Mouse (Mus musculus) midbrain, postnatal 0 days (tissue): ENCODE measurements around the gene Lyrm1. TPM values are rescaled to one million over a fixed set of nuclear protein-coding genes. Genes with fewer than 3 reads are reported as not detected.

ENCODE experiments used
- ATAC-seq: fragments of 200-750 bp; cut with Nextera tagmentation; 2 replicates; pipeline ENCODE4 v1.8.0; 2017; ENCODE audit warnings: moderate number of reproducible peaks, mild to moderate bottlenecking, moderate TSS enrichment, moderate library complexity; ENCODE audit not compliant: low FRiP score
- DNase-seq: peaks from one replicate; pipeline ENCODE4 v3.0.0-alpha.2; 2015; ENCODE audit warnings: low spot score
- H3K27ac ChIP-seq: fragments of 300-500 bp; sonication (generic); 2 replicates; pipeline ENCODE4 v1.5.1; 2014; ENCODE audit warnings: low read depth, mild to moderate bottlenecking, low read length, mixed read lengths
- H3K27me3 ChIP-seq: fragments of 300-500 bp; sonication (generic); 2 replicates; pipeline ENCODE4 v1.6.1; 2014; ENCODE audit warnings: low read length, control low read depth, mixed read lengths; ENCODE audit not compliant: insufficient read depth
- H3K36me3 ChIP-seq: fragments of 300-500 bp; sonication (generic); 2 replicates; pipeline ENCODE4 v1.6.1; 2014; ENCODE audit warnings: low read length, control low read depth, mixed read lengths; ENCODE audit not compliant: insufficient read depth
- H3K4me1 ChIP-seq: fragments of 300-500 bp; sonication (generic); 2 replicates; pipeline ENCODE4 v1.6.1; 2014; ENCODE audit warnings: mild to moderate bottlenecking, control low read depth, antibody characterized with exemption, low read length, mixed read lengths; ENCODE audit not compliant: insufficient read depth
- H3K4me2 ChIP-seq: fragments of 300-500 bp; sonication (generic); 2 replicates; pipeline ENCODE4 v1.6.1; 2014; ENCODE audit warnings: low read depth, mild to moderate bottlenecking, low read length, mixed read lengths; ENCODE audit not compliant: poor library complexity, severe bottlenecking
- H3K4me3 ChIP-seq: fragments of 300-500 bp; sonication (generic); 2 replicates; pipeline ENCODE4 v1.5.1; 2014; ENCODE audit warnings: low read depth, mild to moderate bottlenecking, low read length, moderate library complexity
- H3K9ac ChIP-seq: fragments of 300-500 bp; sonication (generic); replicated peaks from 2 replicates; pipeline ENCODE4 v1.6.1; 2014; ENCODE audit warnings: mild to moderate bottlenecking, low read length, moderate library complexity, mixed read lengths; ENCODE audit not compliant: poor library complexity, severe bottlenecking
- H3K9me3 ChIP-seq: fragments of 300-500 bp; sonication (generic); 2 replicates; pipeline ENCODE4 v1.6.1; 2016; ENCODE audit warnings: low read length, control low read depth
- CTCF ChIP-seq: IDR thresholded peaks from 2 replicates; pipeline ENCODE4 v1.5.1; 2016; ENCODE audit warnings: antibody characterized with exemption, mild to moderate bottlenecking
- WGBS: fragments of 180-500 bp; shearing (Covaris S2); extraction: QIAGEN DNeasy Blood & Tissue Kit; methylation state at CpG from one replicate; pipeline ENCODE4 v1.1.7; 2014; 5-methylcytosine and 5-hydroxymethylcytosine counted together
- polyA plus RNA-seq: library from polyadenylated mRNA; unstranded; fragments of >200 nt; fragmentation: Nextera tagmentation; extraction: Ambion mirVana; gene quantifications from 2 replicates; pipeline ENCODE4 v1.2.1, GENCODE M21; 2015
- total RNA-seq: library from RNA; depleted of rRNA; stranded (reverse); fragments of >200 nt; gene quantifications from 2 replicates; pipeline ENCODE4 v1.2.3, GENCODE M21; 2014; rRNA removed

Gene Lyrm1
- total RNA-seq, result 5.9 and 12.1 TPM in 2 replicates
- polyA plus RNA-seq, result 25.5 and 27.4 TPM in 2 replicates

DNA sequence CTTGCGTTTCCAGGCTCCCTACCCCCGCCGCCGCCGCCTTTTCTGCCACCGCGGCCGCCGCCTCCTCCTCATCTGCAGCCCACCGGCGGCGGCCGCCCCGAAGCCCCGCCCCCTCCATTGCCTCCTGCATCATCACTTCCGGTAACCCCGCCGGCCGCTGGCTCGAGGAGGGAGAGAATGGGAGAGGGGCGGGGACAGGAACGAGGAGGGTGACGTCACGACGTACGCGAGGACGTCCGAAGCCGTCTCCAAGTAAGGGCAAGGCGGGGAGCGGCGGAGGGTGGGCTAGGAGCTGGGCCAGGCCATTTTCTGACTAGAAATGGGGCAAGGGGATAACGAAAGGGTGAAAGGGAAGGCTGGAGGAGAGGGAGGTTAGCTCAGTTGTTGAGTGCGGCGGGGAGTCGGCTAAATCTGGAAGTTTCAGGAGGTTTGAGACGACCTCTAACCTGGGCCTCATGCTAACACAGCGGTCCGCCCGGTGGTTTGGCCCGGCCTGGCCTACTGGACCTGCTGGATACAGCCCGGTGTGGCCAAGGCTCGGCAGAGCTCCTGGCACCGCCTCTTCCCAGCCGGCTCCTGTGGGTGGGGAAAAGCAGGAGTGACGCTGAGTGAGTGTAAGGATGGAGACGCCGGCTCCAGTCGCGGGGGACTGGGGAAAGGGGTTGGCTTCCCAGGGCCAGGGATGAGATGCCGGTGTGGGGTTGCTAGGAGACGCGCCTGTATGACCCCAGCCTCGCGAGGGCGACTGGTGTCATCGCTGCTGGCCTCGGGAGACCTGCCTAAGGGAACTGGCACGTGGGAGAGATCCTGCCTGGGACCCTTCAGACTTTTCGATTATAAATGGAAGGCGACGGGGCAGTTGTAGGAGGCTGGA lies at the start of gene Lyrm1, which contains the start of gene Dcun1d3:
Lyrm1 (plus strand) TSS at position 223 of the 874 bp plus-strand sequence.
Dcun1d3 (minus strand) TSS at position 660 of the 874 bp plus-strand sequence.
- H3K36me3 ChIP-seq, result no peaks in the 10 kb centered on the region
- DNase-seq (peak; percentile 99), ATAC-seq (peak; percentile 99)
- H3K27ac ChIP-seq, result peak within 1 kb of the TSS; percentile 89
- TF ChIP-seq CTCF, result no peak
- no peaks in the 10 kb centered on the region for H3K27me3 ChIP-seq
- H3K4me2 ChIP-seq, result peak within 1 kb of the TSS; percentile 64
- WGBS, result 0% methylated on average over 62 of the region's 63 CpGs
- H3K4me3 ChIP-seq, result peak within 1 kb of the TSS; percentile 69
- peak within 1 kb of the TSS; percentile 72 for H3K9ac ChIP-seq
- no peaks in the 10 kb centered on the region for H3K4me1 ChIP-seq
- H3K9me3 ChIP-seq, result no peaks in the 10 kb centered on the region

DNA sequence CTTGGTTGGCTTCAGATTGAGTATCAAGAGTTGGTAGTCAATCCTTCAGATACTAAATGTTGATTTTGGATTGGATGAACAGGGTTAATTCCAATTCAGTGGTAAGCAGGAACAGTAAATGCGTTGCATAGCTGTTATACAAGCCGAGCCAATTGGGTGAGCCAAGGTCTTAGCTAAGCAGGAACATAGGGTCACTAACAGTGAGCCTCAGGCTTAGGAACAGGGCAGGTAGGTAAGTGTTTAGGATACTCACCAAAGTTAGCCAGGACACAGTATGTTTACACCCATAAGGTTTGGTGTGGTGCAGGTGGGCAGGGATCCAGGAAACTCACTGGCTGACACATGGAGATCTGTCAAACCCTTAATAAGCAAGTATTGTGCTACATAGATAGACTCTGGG lies 48.3 kb upstream of the Lyrm1 start:
- 89% methylated on average over 2 of the region's 2 CpGs for WGBS
- H3K27ac ChIP-seq, result no peak overlapping the region
- H3K36me3 ChIP-seq, result no peaks in the 10 kb centered on the region
- TF ChIP-seq CTCF, result no peak
- ATAC-seq (no peak), DNase-seq (no peak)
- no peak overlapping the region for H3K4me2 ChIP-seq
- no peaks in the 10 kb centered on the region for H3K27me3 ChIP-seq
- no peaks in the 10 kb centered on the region for H3K9me3 ChIP-seq
- no peaks in the 10 kb centered on the region for H3K4me1 ChIP-seq
- H3K9ac ChIP-seq, result no peak overlapping the region
- no peak overlapping the region for H3K4me3 ChIP-seq

DNA sequence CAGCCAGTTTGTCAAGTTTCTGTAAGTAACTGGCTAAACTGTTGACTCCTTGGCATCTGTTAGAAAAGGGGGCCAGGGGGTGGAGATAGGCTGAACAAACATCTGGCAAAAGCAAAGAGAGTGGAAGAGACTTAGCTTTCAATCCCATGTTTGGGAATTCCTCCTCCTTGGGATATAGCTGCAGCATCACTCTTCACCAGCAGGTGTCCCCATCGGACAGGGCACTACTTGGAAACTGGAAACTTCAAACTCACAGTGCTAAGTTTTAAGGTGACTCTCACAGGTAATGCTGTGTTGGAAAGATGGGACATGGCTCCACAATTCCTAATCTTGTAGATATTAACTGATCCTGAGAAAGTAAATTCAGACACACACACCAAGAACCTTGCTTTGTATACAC lies 46.6 kb upstream of the Lyrm1 start:
- Histone ChIP-seq H3K27ac (no peak overlapping the region), H3K36me3 (no peaks in the 10 kb centered on the region), H3K9me3 (no peaks in the 10 kb centered on the region), H3K4me2 (no peak overlapping the region), H3K9ac (no peak overlapping the region), H3K4me1 (no peaks in the 10 kb centered on the region), H3K4me3 (no peak overlapping the region), H3K27me3 (no peaks in the 10 kb centered on the region)
- TF ChIP-seq CTCF, result peak; percentile 99
- ATAC-seq, result peak; percentile 47; the same call in 1 of the 2 replicates
- 0% methylated on average over 1 of the region's 1 CpGs for WGBS
- peak; percentile 58 for DNase-seq

DNA sequence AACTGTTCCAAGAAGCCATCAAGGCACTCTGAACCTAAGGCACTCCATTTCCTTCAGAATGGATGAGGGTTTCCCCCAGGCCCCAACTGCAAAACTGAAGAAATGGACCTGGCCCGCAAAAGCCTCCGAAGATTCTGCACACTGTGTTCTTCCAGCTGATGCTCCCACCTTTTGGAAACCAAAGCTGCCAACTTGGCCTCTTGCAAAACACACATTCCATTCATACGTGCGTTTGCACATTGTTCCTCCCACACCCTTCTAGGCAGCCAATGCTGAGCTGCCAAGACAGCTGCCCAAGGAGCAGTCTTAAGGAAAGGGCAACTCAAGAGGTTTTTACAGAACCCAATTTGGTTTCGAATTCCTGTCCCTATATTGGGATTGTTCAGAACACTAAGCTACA lies 44.9 kb upstream of the Lyrm1 start:
- DNase-seq, result no peak
- Histone ChIP-seq H3K9ac (no peak overlapping the region), H3K4me1 (no peaks in the 10 kb centered on the region), H3K4me3 (no peak overlapping the region), H3K36me3 (no peaks in the 10 kb centered on the region), H3K27me3 (no peaks in the 10 kb centered on the region), H3K27ac (no peak overlapping the region), H3K9me3 (no peaks in the 10 kb centered on the region), H3K4me2 (no peak overlapping the region)
- WGBS, result 87% methylated on average over 5 of the region's 5 CpGs
- no peak for ATAC-seq
- TF ChIP-seq CTCF, result no peak

DNA sequence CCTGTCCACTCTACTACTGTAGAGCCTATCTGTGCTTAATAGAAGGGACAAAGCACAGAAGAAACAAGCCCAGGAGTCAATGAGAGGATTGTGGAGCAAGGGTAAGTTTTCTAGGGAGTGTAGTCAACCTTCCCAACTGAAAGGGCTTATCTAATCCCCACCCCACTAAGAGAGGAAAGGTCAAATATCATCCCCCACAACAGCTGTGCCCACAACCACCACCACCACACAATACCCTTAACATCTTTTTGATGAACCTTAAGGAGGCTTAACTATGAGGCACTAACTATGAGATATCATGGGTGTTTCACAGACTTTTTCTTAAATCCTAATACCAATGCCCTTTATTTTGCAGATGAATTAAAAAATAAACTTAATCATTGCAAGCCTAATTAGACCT lies 43.2 kb upstream of the Lyrm1 start:
- 0 out of 2 replicates have a peak, but pooled peaks cover 2% of the 10 kb centered on the region for H3K36me3 ChIP-seq

DNA sequence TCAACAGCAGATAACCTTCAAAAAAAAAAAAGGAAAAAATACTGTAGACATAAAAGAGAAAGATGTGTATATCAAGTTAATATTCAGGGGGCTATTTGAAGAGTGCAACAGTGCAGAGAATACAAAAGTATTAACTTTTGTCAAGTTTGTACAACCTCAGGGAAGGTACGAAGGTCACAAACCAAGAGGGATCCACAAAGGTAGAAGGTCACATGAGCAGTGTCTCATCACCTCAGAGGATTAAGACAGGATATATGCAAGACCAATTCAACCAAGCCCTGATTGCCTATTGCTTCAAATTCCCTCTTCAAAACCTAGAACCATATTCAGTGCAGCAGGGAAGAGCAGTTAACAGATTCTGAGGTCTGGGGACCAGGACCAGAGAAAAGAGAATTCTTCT lies 42.5 kb upstream of the Lyrm1 start:
- Histone ChIP-seq H3K4me1 (no peaks in the 10 kb centered on the region), H3K4me3 (no peak overlapping the region), H3K27ac (no peak overlapping the region), H3K4me2 (no peak overlapping the region), H3K36me3 (0 out of 2 replicates have a peak, but pooled peaks cover 6% of the 10 kb centered on the region), H3K9me3 (no peaks in the 10 kb centered on the region), H3K27me3 (no peaks in the 10 kb centered on the region), H3K9ac (no peak overlapping the region)
- TF ChIP-seq CTCF, result no peak
- DNase-seq (no peak), ATAC-seq (no peak)
- WGBS, result 96% methylated on average over 1 of the region's 1 CpGs

More for the DNA sequence above, 43.2 kb upstream of the Lyrm1 start:
- Histone ChIP-seq H3K4me2 (no peak overlapping the region), H3K27me3 (no peaks in the 10 kb centered on the region), H3K4me1 (no peaks in the 10 kb centered on the region), H3K4me3 (no peak overlapping the region), H3K9ac (no peak overlapping the region), H3K9me3 (no peaks in the 10 kb centered on the region), H3K27ac (no peak overlapping the region)
- TF ChIP-seq CTCF, result no peak
- DNase-seq (no peak), ATAC-seq (no peak)
